Mouse (Mus musculus) embryo, embryonic 10 days (tissue): Measurements from ENCODE around the gene Rrp7a.
"Not testable (repeated sequence)": the region's sequence is repeated elsewhere in the genome, so short reads cannot be mapped to it uniquely, and the experiment has no call there.

ENCODE experiments used
- DNase-seq: peaks from one replicate; pipeline ENCODE4 v3.0.0-alpha.2; 2015; ENCODE audit warnings: low spot score

Rrp7a gene

GRCm38 (mm10) chr15:83156929-83157666 lies 34.5 kb upstream of the Rrp7a start:
- DNase-seq: peak; percentile 73

- no peak for DNase-seq
Measured at GRCm38 (mm10) chr15:83155672-83156419, 33.2 kb upstream of the Rrp7a start.

GRCm38 (mm10) chr15:83154309-83154708 lies 31.7 kb upstream of the Rrp7a start:
- DNase-seq: no peak

GRCm38 (mm10) chr15:83150694-83151093 lies 28.1 kb upstream of the Rrp7a start:
- DNase-seq: no peak

GRCm38 (mm10) chr15:83150073-83150442 lies 27.5 kb upstream of the Rrp7a start:
- DNase-seq: no peak

GRCm38 (mm10) chr15:83149196-83150072 lies 26.8 kb upstream of the Rrp7a start, which contains the start of gene Poldip3:
Gene Poldip3 (minus strand): TSS chr15:83149384.
- DNase-seq: peak; percentile 99

GRCm38 (mm10) chr15:83148801-83149195 lies 26.2 kb upstream of the Rrp7a start:
- DNase-seq: no peak

- peak; percentile 49 for DNase-seq
Measured at GRCm38 (mm10) chr15:83148395-83148794, 25.8 kb upstream of the Rrp7a start.

- peak; percentile 2 for DNase-seq
Measured at GRCm38 (mm10) chr15:83145541-83145940, 22.9 kb upstream of the Rrp7a start.

- no peak for DNase-seq
Measured at GRCm38 (mm10) chr15:83142861-83143260, 20.3 kb upstream of the Rrp7a start.

- no peak for DNase-seq
Measured at GRCm38 (mm10) chr15:83135654-83136053, 13.1 kb upstream of the Rrp7a start.

- no peak for DNase-seq
Measured at GRCm38 (mm10) chr15:83134671-83135070, 12.1 kb upstream of the Rrp7a start.

- DNase-seq: no peak
Measured at GRCm38 (mm10) chr15:83129530-83130231, 7.1 kb upstream of the Rrp7a start.

- DNase-seq: not testable (repeated sequence)
Measured at GRCm38 (mm10) chr15:83127037-83127436, 4.4 kb upstream of the Rrp7a start.

- no peak for DNase-seq
Measured at GRCm38 (mm10) chr15:83126582-83126981, 4.0 kb upstream of the Rrp7a start.

- DNase-seq: no peak
Measured at GRCm38 (mm10) chr15:83124625-83125024, 2.0 kb upstream of the Rrp7a start.

- peak; percentile 71 for DNase-seq
Measured at GRCm38 (mm10) chr15:83121709-83122565, 664 bp downstream of the Rrp7a start.

- no peak for DNase-seq
Measured at GRCm38 (mm10) chr15:83118360-83118759, 4.2 kb downstream of the Rrp7a start.

GRCm38 (mm10) chr15:83115071-83115470 lies 7.5 kb downstream of the Rrp7a start:
- DNase-seq: peak; percentile 56

GRCm38 (mm10) chr15:83114106-83114505 lies 8.5 kb downstream of the Rrp7a start:
- DNase-seq: no peak

- DNase-seq: peak; percentile 79
Measured at GRCm38 (mm10) chr15:83112898-83113297, 9.7 kb downstream of the Rrp7a start.
